Mouse (Mus musculus): ENCODE data around the gene Klrc3.
"Not testable (repeated sequence)": the region's sequence is repeated elsewhere in the genome, so short reads cannot be mapped to it uniquely, and the experiment has no call there.

DNA sequence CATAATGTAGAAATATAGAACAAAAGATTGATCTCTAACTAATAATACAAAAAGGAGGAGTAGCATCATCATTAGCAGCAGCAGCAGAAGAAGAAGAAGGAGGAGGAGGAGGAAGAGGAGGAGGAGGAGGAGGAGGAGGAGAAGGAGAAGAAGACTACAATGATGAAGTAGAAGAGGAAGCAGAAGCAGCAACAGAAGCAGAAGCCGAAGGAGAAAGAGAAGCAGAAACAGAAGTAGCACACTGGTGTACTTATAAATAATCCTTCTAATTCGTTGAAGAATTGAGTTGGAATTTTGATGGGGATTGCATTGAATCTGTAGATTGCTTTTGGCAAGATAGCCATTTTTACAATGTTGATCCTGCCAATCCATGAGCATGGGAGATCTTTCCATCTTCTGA lies 12.1 kb downstream of the Klrc3 start:
- TF ChIP-seq CTCF, EP300 (IDR thresholded peaks at IDR 0.05; ENCODE audit: low read depth): not testable (repeated sequence)
